Mouse (Mus musculus): ENCODE results near the gene Fto. TPM values are rescaled to one million over a fixed set of nuclear protein-coding genes. Genes with fewer than 3 reads are reported as not detected.

Gene Fto
- polyA plus RNA-seq, 1 experiment, result 151 TPM

GRCm38 (mm10) chr8:91425251-91425866 lies 112.0 kb downstream of the Fto start:
- TF ChIP-seq POLR2A (IDR thresholded peaks at IDR 0.05; ENCODE audit: borderline replicate concordance, insufficient read depth, low read length) (no peak), CTCF (IDR thresholded peaks at IDR 0.05; ENCODE audit: borderline replicate concordance, insufficient read depth, low read depth, low read length) (no peak)
- Histone ChIP-seq H3K4me1 (ENCODE audit: control insufficient read depth, insufficient read depth, low read length) (no peaks in the 10 kb centered on the region), H3K27ac (ENCODE audit: insufficient read depth, low read length) (no peak overlapping the region), H3K27me3 (ENCODE audit: control insufficient read depth, insufficient read depth, low read length) (no peaks in the 10 kb centered on the region), H3K4me3 (replicated peaks; ENCODE audit: insufficient read depth, low read depth, low read length) (no peak overlapping the region)
- DNase-seq, result no peak
- whole genome bisulfite sequencing, result 93% methylated on average over 10 of the region's 10 CpGs

- no peaks in the 10 kb centered on the region for H3K4me1 ChIP-seq (ENCODE audit: control insufficient read depth, insufficient read depth, low read length)
- DNase-seq, result no peak
- no peak overlapping the region for H3K27ac ChIP-seq (ENCODE audit: insufficient read depth, low read length)
- WGBS, result 82% methylated on average over 1 of the region's 1 CpGs
- TF ChIP-seq POLR2A (IDR thresholded peaks at IDR 0.05; ENCODE audit: borderline replicate concordance, insufficient read depth, low read length) (no peak), CTCF (IDR thresholded peaks at IDR 0.05; ENCODE audit: borderline replicate concordance, insufficient read depth, low read depth, low read length) (no peak)
- H3K27me3 ChIP-seq (ENCODE audit: control insufficient read depth, insufficient read depth, low read length), result no peaks in the 10 kb centered on the region
- H3K4me3 ChIP-seq (replicated peaks; ENCODE audit: insufficient read depth, low read depth, low read length), result no peak overlapping the region
Measured at GRCm38 (mm10) chr8:91426496-91426895, 113.2 kb downstream of the Fto start.

- no peak for DNase-seq
- no peaks in the 10 kb centered on the region for H3K27me3 ChIP-seq (ENCODE audit: control insufficient read depth, insufficient read depth, low read length)
- H3K4me1 ChIP-seq (ENCODE audit: control insufficient read depth, insufficient read depth, low read length), result no peaks in the 10 kb centered on the region
- no peak overlapping the region for H3K27ac ChIP-seq (ENCODE audit: insufficient read depth, low read length)
- WGBS, result 90% methylated on average over 3 of the region's 3 CpGs
- H3K4me3 ChIP-seq (replicated peaks; ENCODE audit: insufficient read depth, low read depth, low read length), result no peak overlapping the region
- TF ChIP-seq POLR2A (IDR thresholded peaks at IDR 0.05; ENCODE audit: borderline replicate concordance, insufficient read depth, low read length) (no peak), CTCF (IDR thresholded peaks at IDR 0.05; ENCODE audit: borderline replicate concordance, insufficient read depth, low read depth, low read length) (no peak)
Measured at GRCm38 (mm10) chr8:91430333-91430940, 117.1 kb downstream of the Fto start.

- no peak for TF ChIP-seq POLR2A (IDR thresholded peaks at IDR 0.05; ENCODE audit: borderline replicate concordance, insufficient read depth, low read length)
- no peak for TF ChIP-seq CTCF (IDR thresholded peaks at IDR 0.05; ENCODE audit: borderline replicate concordance, insufficient read depth, low read depth, low read length)
- Histone ChIP-seq H3K4me1 (ENCODE audit: control insufficient read depth, insufficient read depth, low read length) (no peaks in the 10 kb centered on the region), H3K27ac (ENCODE audit: insufficient read depth, low read length) (no peak overlapping the region), H3K27me3 (ENCODE audit: control insufficient read depth, insufficient read depth, low read length) (no peaks in the 10 kb centered on the region), H3K4me3 (replicated peaks; ENCODE audit: insufficient read depth, low read depth, low read length) (no peak overlapping the region)
- no peak for DNase-seq
- WGBS, result 98% methylated on average over 15 of the region's 15 CpGs
Measured at GRCm38 (mm10) chr8:91436036-91436435, 122.7 kb downstream of the Fto start.

- 91% methylated on average over 4 of the region's 4 CpGs for WGBS
- no peak overlapping the region for H3K27ac ChIP-seq (ENCODE audit: insufficient read depth, low read length)
- no peak for TF ChIP-seq CTCF (IDR thresholded peaks at IDR 0.05; ENCODE audit: borderline replicate concordance, insufficient read depth, low read depth, low read length)
- TF ChIP-seq POLR2A (IDR thresholded peaks at IDR 0.05; ENCODE audit: borderline replicate concordance, insufficient read depth, low read length), result no peak
Measured at GRCm38 (mm10) chr8:91443911-91444310, 130.6 kb downstream of the Fto start.

GRCm38 (mm10) chr8:91444636-91445410 lies 131.5 kb downstream of the Fto start:
- DNase-seq, result no peak
- Histone ChIP-seq H3K27ac (ENCODE audit: insufficient read depth, low read length) (no peak overlapping the region), H3K4me1 (ENCODE audit: control insufficient read depth, insufficient read depth, low read length) (no peaks in the 10 kb centered on the region), H3K27me3 (ENCODE audit: control insufficient read depth, insufficient read depth, low read length) (no peaks in the 10 kb centered on the region), H3K4me3 (replicated peaks; ENCODE audit: insufficient read depth, low read depth, low read length) (no peak overlapping the region)
- WGBS, result 88% methylated on average over 11 of the region's 11 CpGs
- TF ChIP-seq CTCF (IDR thresholded peaks at IDR 0.05; ENCODE audit: borderline replicate concordance, insufficient read depth, low read depth, low read length) (no peak), POLR2A (IDR thresholded peaks at IDR 0.05; ENCODE audit: borderline replicate concordance, insufficient read depth, low read length) (no peak)

More at GRCm38 (mm10) chr8:91443911-91444310, 130.6 kb downstream of the Fto start:
- H3K4me3 ChIP-seq (replicated peaks; ENCODE audit: insufficient read depth, low read depth, low read length), result no peak overlapping the region
- no peak for DNase-seq
- H3K4me1 ChIP-seq (ENCODE audit: control insufficient read depth, insufficient read depth, low read length), result no peaks in the 10 kb centered on the region
- H3K27me3 ChIP-seq (ENCODE audit: control insufficient read depth, insufficient read depth, low read length), result no peaks in the 10 kb centered on the region

GRCm38 (mm10) chr8:91445516-91445915 lies 132.2 kb downstream of the Fto start:
- DNase-seq, result no peak
- no peaks in the 10 kb centered on the region for H3K4me1 ChIP-seq (ENCODE audit: control insufficient read depth, insufficient read depth, low read length)
- no peak overlapping the region for H3K27ac ChIP-seq (ENCODE audit: insufficient read depth, low read length)
- H3K4me3 ChIP-seq (replicated peaks; ENCODE audit: insufficient read depth, low read depth, low read length), result no peak overlapping the region
- TF ChIP-seq CTCF (IDR thresholded peaks at IDR 0.05; ENCODE audit: borderline replicate concordance, insufficient read depth, low read depth, low read length) (no peak), POLR2A (IDR thresholded peaks at IDR 0.05; ENCODE audit: borderline replicate concordance, insufficient read depth, low read length) (no peak)
- WGBS, result 88% methylated on average over 10 of the region's 10 CpGs
- no peaks in the 10 kb centered on the region for H3K27me3 ChIP-seq (ENCODE audit: control insufficient read depth, insufficient read depth, low read length)
